Mouse (Mus musculus) stomach, embryonic 16.5 days (tissue): ENCODE results near the gene Rnf169. TPM values are rescaled to one million over a fixed set of nuclear protein-coding genes. Genes with fewer than 3 reads are reported as not detected.

Experiments
- ATAC-seq: fragments of 200-750 bp; cut with Nextera tagmentation; 2 replicates; pipeline ENCODE4 v1.8.0; 2017; ENCODE audit warnings: moderate number of reproducible peaks, moderate TSS enrichment; ENCODE audit not compliant: insufficient read depth, low FRiP score
- H3K27ac ChIP-seq: fragments of 300-500 bp; sonication (generic); 2 replicates; pipeline ENCODE4 v1.5.1; 2014; ENCODE audit warnings: low read length
- H3K27me3 ChIP-seq: fragments of 300-500 bp; sonication (generic); 2 replicates; pipeline ENCODE4 v1.6.1; 2014; ENCODE audit warnings: low read length, control low read depth, mixed read lengths; ENCODE audit not compliant: control insufficient read depth, insufficient read depth
- H3K36me3 ChIP-seq: fragments of 300-500 bp; sonication (generic); 2 replicates; pipeline ENCODE4 v1.6.1; 2014; ENCODE audit warnings: low read length; ENCODE audit not compliant: control insufficient read depth, insufficient read depth
- H3K4me1 ChIP-seq: fragments of 300-500 bp; sonication (generic); 2 replicates; pipeline ENCODE4 v1.6.1; 2014; ENCODE audit warnings: low read length, control low read depth, mixed read lengths; ENCODE audit not compliant: control insufficient read depth, insufficient read depth
- H3K4me2 ChIP-seq: fragments of 300-500 bp; sonication (generic); 2 replicates; pipeline ENCODE4 v1.6.1; 2014; ENCODE audit warnings: low read depth, low read length, mixed read lengths
- H3K4me3 ChIP-seq: fragments of 300-500 bp; sonication (generic); replicated peaks from 2 replicates; pipeline ENCODE4 v1.5.1; 2014; ENCODE audit warnings: mild to moderate bottlenecking, low read length
- H3K9ac ChIP-seq: fragments of 300-500 bp; sonication (generic); 2 replicates; pipeline ENCODE4 v1.6.1; 2014; ENCODE audit warnings: low read length
- H3K9me3 ChIP-seq: fragments of 300-500 bp; sonication (generic); replicated peaks from 2 replicates; pipeline ENCODE4 v1.6.1; 2016; ENCODE audit warnings: low read length, control low read depth; ENCODE audit not compliant: control insufficient read depth
- WGBS: fragments of 180-500 bp; shearing (Covaris S2); extraction: QIAGEN DNeasy Blood & Tissue Kit; methylation state at CpG from one replicate; pipeline ENCODE4 v1.1.7; 2014; 5-methylcytosine and 5-hydroxymethylcytosine counted together
- polyA plus RNA-seq: library from polyadenylated mRNA; unstranded; fragments of >200 nt; fragmentation: Nextera tagmentation; extraction: Ambion mirVana; gene quantifications from 2 replicates; pipeline ENCODE4 v1.2.1, GENCODE M21; 2015

The Rnf169 gene
- polyA plus RNA-seq, result 3.8 and 4.5 TPM in 2 replicates

DNA sequence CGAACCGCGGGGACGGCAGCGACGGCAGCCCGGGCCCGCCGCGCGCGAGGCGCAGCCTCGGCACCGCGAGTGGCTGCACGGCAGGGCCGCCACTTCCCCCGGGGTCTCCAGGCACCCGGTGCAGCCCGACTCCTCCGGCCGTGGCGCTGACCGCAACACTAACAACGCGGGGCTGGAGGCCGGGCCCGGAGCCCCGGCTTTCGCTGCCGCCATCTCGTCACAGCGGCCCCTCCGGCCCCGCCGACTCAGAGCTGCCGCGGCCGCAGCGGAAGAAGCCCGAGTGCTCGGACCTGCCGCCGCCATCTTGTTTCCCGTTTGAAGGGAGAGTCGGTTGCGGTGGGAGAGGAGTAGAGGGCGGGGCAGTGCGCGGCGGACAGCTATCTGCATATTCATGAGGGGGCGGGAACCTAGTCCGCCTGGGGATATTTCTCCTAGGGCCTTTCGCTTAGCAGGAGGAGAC is at the start of gene Rnf169:
TSS of gene Rnf169 (minus strand) at position 317 of the 460 bp plus-strand sequence.
- peak; percentile 96 for ATAC-seq
- Histone ChIP-seq H3K9me3 (peaks cover 2% of the 10 kb centered on the region; the same call in 1 of the 2 replicates), H3K36me3 (no peaks in the 10 kb centered on the region), H3K4me2 (peak within 1 kb of the TSS; percentile 81), H3K9ac (peak within 1 kb of the TSS; percentile 92), H3K4me3 (peak within 1 kb of the TSS; percentile 76), H3K4me1 (peaks cover 14% of the 10 kb centered on the region), H3K27ac (peak within 1 kb of the TSS; percentile 91), H3K27me3 (no peaks in the 10 kb centered on the region)
- WGBS, result 0% methylated on average over 51 of the region's 55 CpGs

DNA sequence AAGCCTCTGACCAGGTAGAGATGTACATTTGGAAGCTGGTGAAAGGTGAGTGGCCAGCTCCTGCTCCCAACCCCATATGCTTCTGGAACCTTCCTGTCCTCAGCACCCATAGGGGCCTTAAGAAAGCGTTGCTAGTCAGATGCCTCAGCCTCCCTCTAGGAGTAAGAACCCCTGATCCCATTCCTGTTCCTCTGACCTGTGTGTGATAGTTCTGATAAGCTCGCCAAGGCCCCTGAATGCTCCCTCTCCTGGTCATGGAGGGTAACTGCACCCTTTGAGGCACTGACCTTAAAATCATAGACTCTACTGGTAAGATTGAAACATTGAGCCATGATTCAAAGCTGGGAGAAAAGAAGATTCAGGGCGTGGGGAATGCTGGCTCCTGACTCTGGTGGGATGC is 49.1 kb upstream of the Rnf169 start:
- H3K9me3 ChIP-seq, result 0 out of 2 replicates have a peak, but pooled peaks cover 4% of the 10 kb centered on the region
- no peak overlapping the region for H3K27ac ChIP-seq
- no peaks in the 10 kb centered on the region for H3K36me3 ChIP-seq
- peaks cover 5% of the 10 kb centered on the region; the same call in 1 of the 2 replicates for H3K4me1 ChIP-seq
- no peak overlapping the region for H3K4me3 ChIP-seq
- WGBS, result 45% methylated on average over 3 of the region's 3 CpGs
- no peak overlapping the region for H3K4me2 ChIP-seq
- H3K9ac ChIP-seq, result no peak overlapping the region
- no peak for ATAC-seq
- H3K27me3 ChIP-seq, result no peaks in the 10 kb centered on the region

- 0 out of 2 replicates have a peak, but pooled peaks cover 4% of the 10 kb centered on the region for H3K9me3 ChIP-seq
- 27% methylated on average over 5 of the region's 5 CpGs for WGBS
- no peaks in the 10 kb centered on the region; the same call in 1 of the 2 replicates for H3K27me3 ChIP-seq
- H3K4me2 ChIP-seq, result no peak overlapping the region
- H3K27ac ChIP-seq, result no peak overlapping the region
- no peak overlapping the region for H3K4me3 ChIP-seq
- H3K4me1 ChIP-seq, result peaks cover 5% of the 10 kb centered on the region; the same call in 1 of the 2 replicates
- no peak overlapping the region for H3K9ac ChIP-seq
- no peaks in the 10 kb centered on the region for H3K36me3 ChIP-seq
- peak; percentile 18; the same call in 1 of the 2 replicates for ATAC-seq
Measured at GRCm38 (mm10) chr7:100027353-100027752, 47.1 kb upstream of the Rnf169 start.

DNA sequence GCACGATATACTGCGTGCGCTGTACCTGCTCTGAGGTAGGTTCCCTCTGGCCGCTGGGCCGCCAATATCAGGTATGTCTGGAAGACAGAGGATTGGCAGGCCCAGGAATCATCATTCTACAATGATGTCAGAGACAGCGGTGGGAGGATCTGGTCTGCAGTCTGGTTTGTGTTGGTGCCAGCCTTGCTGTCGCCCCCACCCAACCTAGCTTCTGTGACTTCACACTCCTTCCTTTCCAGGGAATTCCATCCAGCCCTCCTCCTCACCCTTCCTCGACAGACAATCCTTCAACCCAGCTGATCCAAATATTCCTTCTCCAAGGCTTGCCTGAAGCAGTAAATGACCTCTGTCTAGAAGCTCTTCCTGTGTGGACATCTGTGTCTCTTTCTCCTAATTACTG is 36.8 kb upstream of the Rnf169 start:
- no peaks in the 10 kb centered on the region for H3K4me1 ChIP-seq
- H3K9ac ChIP-seq, result no peak overlapping the region
- no peak overlapping the region for H3K4me3 ChIP-seq
- H3K4me2 ChIP-seq, result no peak overlapping the region
- 87% methylated on average over 8 of the region's 8 CpGs for WGBS
- H3K9me3 ChIP-seq, result no peaks in the 10 kb centered on the region
- no peaks in the 10 kb centered on the region for H3K36me3 ChIP-seq
- no peak for ATAC-seq
- no peak overlapping the region for H3K27ac ChIP-seq
- no peaks in the 10 kb centered on the region for H3K27me3 ChIP-seq

DNA sequence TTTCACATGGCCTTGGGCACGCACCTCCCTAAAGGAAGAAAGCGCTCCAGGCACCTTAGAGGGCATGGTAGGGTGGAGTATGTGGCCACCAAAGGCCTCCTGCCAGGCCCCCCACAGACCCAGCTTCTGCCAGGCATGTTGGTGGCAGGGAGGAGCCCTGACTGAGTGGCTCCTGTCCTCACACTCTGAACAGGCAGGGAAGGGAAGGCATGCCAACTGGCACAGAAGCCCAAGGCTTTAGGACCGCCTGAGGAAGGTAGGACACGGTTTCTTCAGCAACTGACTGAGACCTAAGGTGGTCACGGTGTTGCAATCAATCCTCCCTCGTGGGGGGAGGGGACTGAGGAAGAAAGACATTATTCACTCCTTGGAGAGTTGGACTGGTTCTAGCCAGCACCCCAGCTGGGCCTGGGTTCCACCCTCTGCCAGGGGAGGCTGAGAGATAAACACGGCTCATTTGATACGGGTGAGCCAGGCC is 33.9 kb upstream of the Rnf169 start:
- 57% methylated on average over 8 of the region's 8 CpGs for WGBS
- Histone ChIP-seq H3K27me3 (peaks cover 3% of the 10 kb centered on the region), H3K4me1 (no peaks in the 10 kb centered on the region), H3K36me3 (no peaks in the 10 kb centered on the region), H3K4me2 (no peak overlapping the region), H3K4me3 (no peak overlapping the region), H3K27ac (no peak overlapping the region), H3K9ac (no peak overlapping the region), H3K9me3 (no peaks in the 10 kb centered on the region)
- 0 out of 2 replicates have a peak, but pooled peaks have one; percentile 11 for ATAC-seq

- H3K4me3 ChIP-seq, result no peak overlapping the region
- WGBS, result 39% methylated on average over 6 of the region's 6 CpGs
- no peak overlapping the region for H3K4me2 ChIP-seq
- no peaks in the 10 kb centered on the region for H3K36me3 ChIP-seq
- no peak overlapping the region for H3K9ac ChIP-seq
- no peaks in the 10 kb centered on the region for H3K4me1 ChIP-seq
- no peak for ATAC-seq
- H3K9me3 ChIP-seq, result no peaks in the 10 kb centered on the region
- H3K27ac ChIP-seq, result no peak overlapping the region
- peaks cover 20% of the 10 kb centered on the region for H3K27me3 ChIP-seq
Measured at GRCm38 (mm10) chr7:100012515-100012914, 32.3 kb upstream of the Rnf169 start.

DNA sequence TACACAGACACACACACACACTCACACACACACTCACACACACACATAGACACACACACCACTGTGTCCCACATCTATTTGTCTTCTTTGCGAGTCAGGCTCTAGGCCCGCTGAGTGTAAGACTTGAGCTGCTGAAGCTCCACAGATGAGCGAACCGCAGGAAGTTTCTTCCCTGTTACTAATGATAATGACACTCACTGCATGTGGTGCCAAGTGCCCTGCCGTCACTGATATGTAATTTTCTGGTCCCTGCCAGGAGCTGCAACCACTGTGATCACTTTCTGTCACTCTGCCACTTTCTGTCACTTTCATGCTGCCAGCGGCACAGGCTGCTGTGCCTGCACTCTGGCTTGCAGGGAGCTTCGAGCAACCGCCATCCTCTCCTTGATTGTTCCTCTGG is 31.8 kb upstream of the Rnf169 start:
- no peak for ATAC-seq
- no peak overlapping the region for H3K27ac ChIP-seq
- H3K27me3 ChIP-seq, result peaks cover 24% of the 10 kb centered on the region
- no peak overlapping the region for H3K4me3 ChIP-seq
- no peaks in the 10 kb centered on the region for H3K36me3 ChIP-seq
- H3K9ac ChIP-seq, result no peak overlapping the region
- 63% methylated on average over 8 of the region's 8 CpGs for WGBS
- no peaks in the 10 kb centered on the region for H3K9me3 ChIP-seq
- H3K4me1 ChIP-seq, result no peaks in the 10 kb centered on the region
- no peak overlapping the region for H3K4me2 ChIP-seq

- Histone ChIP-seq H3K27me3 (peaks cover 38% of the 10 kb centered on the region), H3K27ac (no peak overlapping the region), H3K9me3 (no peaks in the 10 kb centered on the region), H3K4me3 (no peak overlapping the region), H3K4me1 (peaks cover under 1% of the 10 kb centered on the region; the same call in 1 of the 2 replicates), H3K36me3 (no peaks in the 10 kb centered on the region), H3K4me2 (no peak overlapping the region), H3K9ac (no peak overlapping the region)
- ATAC-seq, result no peak
- WGBS, result 52% methylated on average over 5 of the region's 5 CpGs
Measured at GRCm38 (mm10) chr7:100010711-100011110, 30.5 kb upstream of the Rnf169 start.

GRCm38 (mm10) chr7:100009640-100010039 is 29.4 kb upstream of the Rnf169 start:
- ATAC-seq, result peak; percentile 49; the same call in 1 of the 2 replicates
- no peaks in the 10 kb centered on the region for H3K9me3 ChIP-seq
- 10% methylated on average over 11 of the region's 11 CpGs for WGBS
- H3K27me3 ChIP-seq, result peaks cover 49% of the 10 kb centered on the region
- no peak overlapping the region for H3K27ac ChIP-seq
- peaks cover 7% of the 10 kb centered on the region for H3K4me1 ChIP-seq
- H3K9ac ChIP-seq, result no peak overlapping the region
- H3K4me3 ChIP-seq, result no peak overlapping the region
- no peaks in the 10 kb centered on the region for H3K36me3 ChIP-seq
- no peak overlapping the region for H3K4me2 ChIP-seq
